Mouse (Mus musculus) embryonic facial prominence, embryonic 11.5 days (tissue): ENCODE data around the gene Kcnj2. TPM values are rescaled to one million over a fixed set of nuclear protein-coding genes. Genes with fewer than 3 reads are reported as not detected.

ENCODE experiments used
- ATAC-seq: fragments of 200-750 bp; cut with Nextera tagmentation; replicated peaks from 2 replicates; pipeline ENCODE4 v1.8.0; 2017; ENCODE audit warnings: low read depth; ENCODE audit not compliant: insufficient number of reproducible peaks, low FRiP score, low TSS enrichment
- DNase-seq: peaks from one replicate; pipeline ENCODE4 v3.0.0-alpha.2; 2015; ENCODE audit warnings: low spot score
- H3K27ac ChIP-seq: fragments of 300-500 bp; sonication (generic); replicated peaks from 2 replicates; pipeline ENCODE4 v1.5.1; 2014; ENCODE audit warnings: mild to moderate bottlenecking, low read depth, low read length, control low read depth
- H3K27me3 ChIP-seq: fragments of 300-500 bp; sonication (generic); 2 replicates; pipeline ENCODE4 v1.6.1; 2014; ENCODE audit warnings: mild to moderate bottlenecking, low read length, moderate library complexity, mixed read lengths; ENCODE audit not compliant: control insufficient read depth, insufficient read depth
- H3K36me3 ChIP-seq: fragments of 300-500 bp; sonication (generic); replicated peaks from 2 replicates; pipeline ENCODE4 v1.6.1; 2014; ENCODE audit warnings: low read depth, mild to moderate bottlenecking, low read length, moderate library complexity, mixed read lengths; ENCODE audit not compliant: control insufficient read depth, insufficient read depth
- H3K4me1 ChIP-seq: fragments of 300-500 bp; sonication (generic); 2 replicates; pipeline ENCODE4 v1.6.1; 2014; ENCODE audit warnings: low read length, mixed read lengths; ENCODE audit not compliant: control insufficient read depth, insufficient read depth
- H3K4me2 ChIP-seq: fragments of 300-500 bp; sonication (generic); 2 replicates; pipeline ENCODE4 v1.6.1; 2014; ENCODE audit warnings: low read depth, mild to moderate bottlenecking, control low read depth, low read length, moderate library complexity
- H3K4me3 ChIP-seq: fragments of 300-500 bp; sonication (generic); 2 replicates; pipeline ENCODE4 v1.5.1; 2014; ENCODE audit warnings: low read depth, low read length, control low read depth
- H3K9ac ChIP-seq: fragments of 300-500 bp; sonication (generic); replicated peaks from 2 replicates; pipeline ENCODE4 v1.6.1; 2014; ENCODE audit warnings: mild to moderate bottlenecking, control low read depth, low read length
- H3K9me3 ChIP-seq: fragments of 300-500 bp; sonication (generic); replicated peaks from 2 replicates; pipeline ENCODE4 v1.6.1; 2016; ENCODE audit warnings: mild to moderate bottlenecking, low read length, inconsistent platforms, mixed read lengths; ENCODE audit not compliant: control insufficient read depth
- WGBS: fragments of 180-500 bp; shearing (Covaris S2); extraction: QIAGEN DNeasy Blood & Tissue Kit; methylation state at CpG from one replicate; pipeline ENCODE4 v1.1.7; 2014; 5-methylcytosine and 5-hydroxymethylcytosine counted together
- polyA plus RNA-seq: library from polyadenylated mRNA; unstranded; fragments of >200 nt; fragmentation: Nextera tagmentation; extraction: Ambion mirVana; gene quantifications from 2 replicates; pipeline ENCODE4 v1.2.1, GENCODE M21; 2014

Kcnj2 gene
- 2.1 and 2.4 TPM in 2 replicates for polyA plus RNA-seq

DNA sequence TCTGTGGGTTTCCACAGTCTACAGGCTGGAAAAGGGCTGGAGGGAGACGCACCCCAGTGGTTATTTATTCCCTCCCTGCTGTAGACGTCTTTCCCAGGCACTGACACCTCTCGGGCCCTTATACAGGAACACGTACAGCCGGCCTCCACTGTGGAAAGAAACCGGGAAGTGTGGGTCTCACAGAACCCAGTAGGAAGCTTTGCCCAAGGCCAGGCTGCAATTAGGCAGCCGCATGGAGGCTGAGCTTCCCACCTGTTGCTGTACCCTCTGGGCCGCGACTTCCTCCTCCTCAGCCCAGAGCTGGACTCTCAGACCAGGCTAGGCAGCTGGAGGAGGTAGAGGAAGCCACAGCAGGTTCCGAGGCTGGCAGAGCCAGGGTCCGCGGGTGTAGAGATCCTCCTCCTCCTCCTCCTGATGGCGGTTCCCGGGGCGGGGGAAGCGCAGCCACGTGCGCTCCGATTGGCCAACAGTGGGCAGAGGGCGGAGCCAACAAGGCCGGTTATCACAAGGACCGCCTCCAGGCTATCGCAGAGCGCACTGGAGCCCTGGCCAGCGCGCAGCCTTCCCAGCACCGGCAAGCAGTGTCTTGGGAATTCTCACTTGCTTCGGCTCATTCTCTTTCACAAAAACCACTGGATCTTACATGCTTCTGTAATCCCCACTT lies at the start of gene Kcnj2:
Gene Kcnj2 (plus strand): TSS at position 530 of the 664 bp plus-strand sequence.
- peak within 1 kb of the TSS; percentile 64 for H3K9ac ChIP-seq

DNA sequence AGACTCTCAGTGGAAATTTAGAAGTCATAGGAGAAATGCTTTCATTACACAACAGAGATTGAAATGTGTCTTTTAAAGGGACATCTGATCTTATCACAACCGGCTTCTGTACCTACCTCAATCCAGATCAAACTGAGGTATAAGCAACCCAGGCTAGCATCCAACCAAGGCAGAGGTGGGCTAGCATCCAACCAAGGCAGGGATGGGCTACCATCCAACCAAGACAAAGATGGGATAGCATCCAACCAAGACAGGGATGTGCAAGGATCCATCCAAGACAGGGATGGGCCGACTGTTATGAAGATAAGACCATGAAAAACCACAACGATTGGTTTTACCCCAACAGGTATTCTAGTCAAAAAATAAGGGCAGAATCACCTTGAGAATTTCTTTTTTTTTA lies 49.8 kb upstream of the Kcnj2 start:
- Histone ChIP-seq H3K27ac (no peak overlapping the region), H3K4me1 (no peaks in the 10 kb centered on the region), H3K9ac (no peak overlapping the region), H3K4me3 (no peak overlapping the region), H3K36me3 (no peaks in the 10 kb centered on the region), H3K4me2 (no peak overlapping the region), H3K27me3 (no peaks in the 10 kb centered on the region), H3K9me3 (no peaks in the 10 kb centered on the region)
- no peak for ATAC-seq
- WGBS, result 90% methylated on average over 3 of the region's 3 CpGs
- no peak for DNase-seq

More for the DNA sequence above, at the start of gene Kcnj2:
- peak within 1 kb of the TSS; percentile 62 for H3K4me3 ChIP-seq
- H3K27me3 ChIP-seq, result no peaks in the 10 kb centered on the region
- peak within 1 kb of the TSS; percentile 95 for H3K4me2 ChIP-seq
- no peaks in the 10 kb centered on the region for H3K36me3 ChIP-seq
- H3K9me3 ChIP-seq, result no peaks in the 10 kb centered on the region
- ATAC-seq (peak; percentile 99), DNase-seq (peak; percentile 95)
- H3K27ac ChIP-seq, result peak within 1 kb of the TSS; percentile 35; the same call in 1 of the 2 replicates
- no peaks in the 10 kb centered on the region for H3K4me1 ChIP-seq
- WGBS, result under 1% methylated on average over 28 of the region's 28 CpGs

DNA sequence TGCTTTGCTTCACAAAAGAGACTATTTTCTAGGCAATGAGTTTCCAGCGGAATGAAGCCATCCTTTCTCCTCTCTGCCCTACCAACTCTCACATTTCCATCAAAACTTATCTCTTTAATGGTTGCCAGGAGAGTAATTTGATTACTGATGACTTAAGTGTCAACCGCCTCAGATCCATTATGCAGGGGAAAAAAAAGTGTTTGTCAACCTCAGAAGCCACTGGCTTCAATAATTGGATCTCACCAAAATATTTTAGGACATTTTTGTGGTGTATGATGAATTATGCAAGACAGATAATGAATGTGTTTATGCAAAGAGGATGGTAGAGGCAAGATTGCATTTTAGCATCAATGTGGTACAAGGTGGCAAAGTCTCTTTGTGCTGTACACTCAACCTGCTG lies 45.8 kb upstream of the Kcnj2 start:
- H3K4me2 ChIP-seq, result no peak overlapping the region
- no peak overlapping the region for H3K4me3 ChIP-seq
- no peak overlapping the region for H3K27ac ChIP-seq
- ATAC-seq, result no peak
- no peaks in the 10 kb centered on the region for H3K9me3 ChIP-seq
- no peaks in the 10 kb centered on the region for H3K36me3 ChIP-seq
- no peak for DNase-seq
- H3K9ac ChIP-seq, result no peak overlapping the region
- 52% methylated on average over 2 of the region's 2 CpGs for WGBS
- H3K27me3 ChIP-seq, result no peaks in the 10 kb centered on the region
- no peaks in the 10 kb centered on the region for H3K4me1 ChIP-seq

DNA sequence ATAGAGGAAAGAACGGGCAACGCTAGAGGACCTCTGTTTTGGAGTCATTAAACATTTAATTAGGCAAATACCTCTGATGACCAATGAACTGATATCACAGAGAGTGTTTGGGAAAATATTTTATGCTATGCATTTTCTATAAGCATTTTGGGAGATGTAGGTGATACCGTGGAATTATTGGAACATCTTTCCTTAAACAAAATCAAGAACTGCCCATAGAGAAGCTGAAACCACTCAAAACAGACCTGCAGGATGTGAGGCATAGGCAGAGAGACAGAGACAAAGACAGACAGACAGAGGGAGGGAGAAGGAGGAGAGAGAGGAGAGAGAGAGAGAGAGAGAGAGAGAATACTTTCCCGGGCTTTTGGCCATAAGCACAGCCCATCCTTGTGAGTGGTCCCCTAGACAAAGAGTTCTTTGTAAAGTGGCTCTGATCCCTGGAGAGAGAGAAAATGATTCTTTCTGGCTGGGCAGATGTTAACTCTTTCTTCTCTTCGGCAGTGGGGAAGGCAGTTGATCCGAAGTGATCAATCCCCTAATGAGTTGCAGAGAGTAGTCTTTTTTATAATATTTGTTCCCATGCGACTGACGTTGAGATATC lies 43.2 kb upstream of the Kcnj2 start:
- no peaks in the 10 kb centered on the region for H3K9me3 ChIP-seq
- ATAC-seq, result no peak; the same call in 1 of the 2 replicates
- H3K4me2 ChIP-seq, result no peak overlapping the region
- no peaks in the 10 kb centered on the region for H3K27me3 ChIP-seq
- no peak overlapping the region for H3K9ac ChIP-seq
- H3K36me3 ChIP-seq, result no peaks in the 10 kb centered on the region
- no peak overlapping the region for H3K27ac ChIP-seq
- WGBS, result 27% methylated on average over 8 of the region's 8 CpGs
- DNase-seq, result peak; percentile 64
- no peak overlapping the region for H3K4me3 ChIP-seq
- no peaks in the 10 kb centered on the region for H3K4me1 ChIP-seq

DNA sequence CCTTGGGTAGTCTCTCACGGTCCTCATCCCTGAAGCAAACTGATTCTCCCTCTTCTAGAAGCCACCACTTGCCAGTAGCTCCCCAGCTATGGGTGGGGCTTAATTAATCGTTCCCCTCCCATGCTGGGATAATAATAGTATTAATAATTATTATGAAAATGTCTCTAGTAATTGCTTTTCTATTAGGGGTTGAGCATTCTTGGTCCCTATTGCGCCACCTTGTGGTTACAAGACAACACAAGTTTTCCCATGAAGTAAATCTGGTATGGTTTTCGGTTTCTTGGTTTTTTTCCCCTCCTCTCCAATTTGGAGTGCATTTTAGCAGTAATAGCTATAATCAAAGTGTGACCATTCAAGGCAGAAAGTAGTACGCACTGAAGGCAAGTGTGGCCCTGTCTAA lies 23.8 kb upstream of the Kcnj2 start:
- 42% methylated on average over 5 of the region's 5 CpGs for WGBS
- no peak overlapping the region for H3K4me2 ChIP-seq
- DNase-seq, result peak; percentile 66
- ATAC-seq, result no peak
- H3K4me1 ChIP-seq, result no peaks in the 10 kb centered on the region
- H3K27me3 ChIP-seq, result no peaks in the 10 kb centered on the region
- no peak overlapping the region for H3K4me3 ChIP-seq
- H3K9ac ChIP-seq, result no peak overlapping the region
- H3K36me3 ChIP-seq, result no peaks in the 10 kb centered on the region
- H3K9me3 ChIP-seq, result no peaks in the 10 kb centered on the region
- H3K27ac ChIP-seq, result no peak overlapping the region

DNA sequence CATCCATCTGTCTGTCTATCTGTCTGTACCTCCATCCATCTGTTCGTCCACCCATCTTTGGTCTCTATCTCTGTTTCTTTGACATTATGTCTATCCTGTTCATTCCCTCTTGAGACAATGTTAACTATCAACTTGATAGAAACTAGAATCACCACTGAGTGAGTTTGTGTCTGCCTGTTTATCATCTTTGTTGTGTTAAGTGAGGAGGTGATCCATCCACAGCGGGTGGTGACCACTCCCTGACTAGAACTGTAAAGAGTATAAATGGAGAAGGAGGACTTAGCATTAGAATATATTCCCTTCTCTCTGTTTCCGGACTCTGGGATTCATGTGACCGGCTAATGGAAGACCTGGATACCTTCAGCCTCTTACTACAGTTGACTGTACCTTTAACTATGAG lies 22.7 kb upstream of the Kcnj2 start:
- WGBS, result 84% methylated on average over 4 of the region's 4 CpGs
- H3K27me3 ChIP-seq, result no peaks in the 10 kb centered on the region
- ATAC-seq (no peak), DNase-seq (no peak)
- H3K4me2 ChIP-seq, result no peak overlapping the region
- no peak overlapping the region for H3K27ac ChIP-seq
- no peaks in the 10 kb centered on the region for H3K9me3 ChIP-seq
- no peak overlapping the region for H3K9ac ChIP-seq
- no peak overlapping the region for H3K4me3 ChIP-seq
- no peaks in the 10 kb centered on the region for H3K4me1 ChIP-seq
- no peaks in the 10 kb centered on the region for H3K36me3 ChIP-seq

DNA sequence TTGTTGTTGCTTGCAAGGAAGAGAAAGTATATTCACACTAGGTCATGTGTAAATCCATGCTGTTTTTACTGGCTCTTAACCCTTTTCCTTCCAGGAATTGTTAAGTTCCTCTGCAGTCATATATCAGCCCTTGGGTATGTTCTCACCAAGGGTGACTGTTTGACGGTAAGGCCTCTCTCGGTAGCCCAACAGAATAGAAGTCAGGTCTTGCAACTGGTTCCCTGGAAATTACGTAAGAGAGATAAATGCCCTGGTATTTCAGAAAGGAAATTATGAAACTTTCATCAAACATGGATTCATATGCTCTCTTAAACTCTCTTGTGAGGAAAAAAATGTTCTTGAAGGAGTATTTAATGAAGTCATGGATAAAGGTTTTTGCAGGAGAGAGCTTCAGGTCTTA lies 11.7 kb upstream of the Kcnj2 start:
- Histone ChIP-seq H3K4me1 (no peaks in the 10 kb centered on the region), H3K4me3 (no peak overlapping the region), H3K4me2 (no peak overlapping the region), H3K9ac (no peak overlapping the region), H3K9me3 (no peaks in the 10 kb centered on the region), H3K27ac (no peak overlapping the region), H3K36me3 (no peaks in the 10 kb centered on the region), H3K27me3 (no peaks in the 10 kb centered on the region)
- ATAC-seq, result no peak
- 90% methylated on average over 3 of the region's 3 CpGs for WGBS
- DNase-seq, result no peak
